Mouse (Mus musculus) olfactory bulb, adult 2 months (tissue): Measurements from ENCODE around the gene Anapc2.
A peak's percentile ranks its signal among the peaks of the same experiment; 100 is the strongest.

Experiments
- CTCF ChIP-seq: fragments of 200-500 bp; IDR thresholded peaks from 2 replicates; pipeline ENCODE4 v1.5.1; 2012; ENCODE audit warnings: low read depth, mild to moderate bottlenecking, low read length, moderate library complexity; ENCODE audit not compliant: insufficient read depth
- POLR2A ChIP-seq: fragments of 200-500 bp; IDR thresholded peaks from 2 replicates; pipeline ENCODE4 v1.6.1; 2012; ENCODE audit warnings: mild to moderate bottlenecking, low read depth, low read length, moderate library complexity; ENCODE audit not compliant: insufficient read depth

DNA sequence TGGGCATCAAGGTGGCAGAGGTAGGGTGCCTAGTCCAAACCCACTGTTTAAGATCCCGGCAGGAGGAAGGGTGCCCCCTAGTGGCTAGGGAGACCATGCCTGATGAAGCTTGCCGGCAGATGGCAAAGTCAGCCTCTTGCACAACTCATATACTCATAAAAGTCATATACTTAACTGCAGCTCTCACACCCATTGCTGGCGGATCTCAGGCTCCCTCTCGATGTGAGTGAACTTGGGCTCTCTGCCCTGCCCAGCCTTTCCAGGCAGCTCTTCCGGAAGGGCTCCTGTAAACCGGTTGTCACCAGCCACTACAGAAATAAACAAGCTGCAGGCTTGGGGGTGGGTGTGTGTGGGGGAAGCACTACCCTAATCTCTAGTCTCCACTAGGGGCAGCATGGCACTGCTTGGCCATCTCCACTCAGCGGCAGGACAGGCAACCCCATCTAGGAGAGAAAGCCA, 43.8 kb upstream of the Anapc2 start:
- TF ChIP-seq CTCF (peak; percentile 32; the same call in 1 of the 2 replicates), POLR2A (no peak)
